Mouse (Mus musculus) spleen, adult 2 months (tissue): ENCODE measurements around the gene Mrpl48.

Experiments
- CTCF ChIP-seq: fragments of 200-500 bp; IDR thresholded peaks from 2 replicates; pipeline ENCODE4 v1.5.1; 2011; ENCODE audit warnings: mild to moderate bottlenecking, inconsistent platforms; ENCODE audit not compliant: insufficient read depth, insufficient read length, insufficient replicate concordance; ENCODE audit errors: extremely low read depth
- POLR2A ChIP-seq: fragments of 200-500 bp; IDR thresholded peaks from 2 replicates; pipeline ENCODE4 v1.6.1; 2011; ENCODE audit warnings: low read depth, low read length, inconsistent platforms

- TF ChIP-seq POLR2A (no peak), CTCF (no peak)
Observed at GRCm38 (mm10) chr7:100554939-100555338, 53.2 kb downstream of the Mrpl48 start.
